Mouse (Mus musculus): ENCODE data around the gene Smarcd3. TPM values are rescaled to one million over a fixed set of nuclear protein-coding genes. Genes with fewer than 3 reads are reported as not detected.

Gene Smarcd3
- polyA plus RNA-seq, 1 experiment from 2014 or later = 15.2 TPM

GRCm38 (mm10) chr5:24602751-24603343 lies 21.4 kb downstream of the Smarcd3 start:
- Histone ChIP-seq H3K27ac (ENCODE audit: low read depth, low read length) (peak overlapping the region; percentile 62), H3K9ac (ENCODE audit: low read depth, low read length) (peak overlapping the region; percentile 68), H3K27me3 (replicated peaks; ENCODE audit: control insufficient read depth, insufficient read depth, low read length) (peaks cover 99% of the 10 kb centered on the region), H3K9me3 (ENCODE audit: control insufficient read depth, low read length) (no peaks in the 10 kb centered on the region), H3K4me1 (replicated peaks; ENCODE audit: control insufficient read depth, insufficient read depth, low read length) (peaks cover 29% of the 10 kb centered on the region), H3K4me2 (peak overlapping the region; percentile 65), H3K4me3 (ENCODE audit: low read depth, low read length) (peak overlapping the region; percentile 55), H3K36me3 (ENCODE audit: control insufficient read depth, insufficient read depth, low read length) (no peaks in the 10 kb centered on the region)
- peak; percentile 47 for ATAC-seq (replicated peaks; ENCODE audit: low FRiP score)
- 4% methylated on average over 16 of the region's 16 CpGs for WGBS
- no peak for DNase-seq (ENCODE audit: low spot score)

- Histone ChIP-seq H3K36me3 (ENCODE audit: control insufficient read depth, insufficient read depth, low read length) (no peaks in the 10 kb centered on the region), H3K4me3 (ENCODE audit: low read depth, low read length) (peak overlapping the region; percentile 55), H3K9me3 (ENCODE audit: control insufficient read depth, low read length) (no peaks in the 10 kb centered on the region), H3K27ac (ENCODE audit: low read depth, low read length) (peak overlapping the region; percentile 62), H3K27me3 (replicated peaks; ENCODE audit: control insufficient read depth, insufficient read depth, low read length) (peaks cover 94% of the 10 kb centered on the region), H3K9ac (ENCODE audit: low read depth, low read length) (peak overlapping the region; percentile 68), H3K4me1 (replicated peaks; ENCODE audit: control insufficient read depth, insufficient read depth, low read length) (peaks cover 29% of the 10 kb centered on the region), H3K4me2 (peak overlapping the region; percentile 65)
- peak; percentile 73 for DNase-seq (ENCODE audit: low spot score)
- 0 out of 2 replicates have a peak, but pooled peaks have one; percentile 8 for ATAC-seq (replicated peaks; ENCODE audit: low FRiP score)
- under 1% methylated on average over 72 of the region's 73 CpGs for WGBS
Measured at GRCm38 (mm10) chr5:24601911-24602750, 22.1 kb downstream of the Smarcd3 start.

- 2% methylated on average over 32 of the region's 33 CpGs for WGBS
- DNase-seq (ENCODE audit: low spot score) (no peak), ATAC-seq (replicated peaks; ENCODE audit: low FRiP score) (no peak)
- Histone ChIP-seq H3K27ac (ENCODE audit: low read depth, low read length) (peak overlapping the region; percentile 62), H3K4me2 (peak overlapping the region; percentile 65), H3K27me3 (replicated peaks; ENCODE audit: control insufficient read depth, insufficient read depth, low read length) (peaks cover 85% of the 10 kb centered on the region), H3K4me1 (replicated peaks; ENCODE audit: control insufficient read depth, insufficient read depth, low read length) (peaks cover 28% of the 10 kb centered on the region), H3K4me3 (ENCODE audit: low read depth, low read length) (peak overlapping the region; percentile 55), H3K36me3 (ENCODE audit: control insufficient read depth, insufficient read depth, low read length) (no peaks in the 10 kb centered on the region), H3K9ac (ENCODE audit: low read depth, low read length) (peak overlapping the region; percentile 68), H3K9me3 (ENCODE audit: control insufficient read depth, low read length) (no peaks in the 10 kb centered on the region)
Measured at GRCm38 (mm10) chr5:24601071-24601835, 23.0 kb downstream of the Smarcd3 start.

- DNase-seq (ENCODE audit: low spot score) = no peak
- H3K36me3 ChIP-seq (ENCODE audit: control insufficient read depth, insufficient read depth, low read length) = no peaks in the 10 kb centered on the region
- ATAC-seq (replicated peaks; ENCODE audit: low FRiP score) = no peak
- H3K9ac ChIP-seq (ENCODE audit: low read depth, low read length) = no peak overlapping the region
- peak overlapping the region; percentile 65 for H3K4me2 ChIP-seq
- peaks cover 22% of the 10 kb centered on the region for H3K4me1 ChIP-seq (replicated peaks; ENCODE audit: control insufficient read depth, insufficient read depth, low read length)
- H3K27me3 ChIP-seq (replicated peaks; ENCODE audit: control insufficient read depth, insufficient read depth, low read length) = peaks cover 75% of the 10 kb centered on the region
- H3K9me3 ChIP-seq (ENCODE audit: control insufficient read depth, low read length) = no peaks in the 10 kb centered on the region
- no peak overlapping the region for H3K4me3 ChIP-seq (ENCODE audit: low read depth, low read length)
- 43% methylated on average over 2 of the region's 2 CpGs for WGBS
- no peak overlapping the region for H3K27ac ChIP-seq (ENCODE audit: low read depth, low read length)
Measured at GRCm38 (mm10) chr5:24600236-24600635, 24.0 kb downstream of the Smarcd3 start.

- H3K4me1 ChIP-seq (replicated peaks; ENCODE audit: control insufficient read depth, insufficient read depth, low read length) = peaks cover 18% of the 10 kb centered on the region
- DNase-seq (ENCODE audit: low spot score) (no peak), ATAC-seq (replicated peaks; ENCODE audit: low FRiP score) (no peak)
- no peaks in the 10 kb centered on the region for H3K9me3 ChIP-seq (ENCODE audit: control insufficient read depth, low read length)
- 12% methylated on average over 8 of the region's 8 CpGs for WGBS
- H3K4me2 ChIP-seq = peak overlapping the region; percentile 85
- peaks cover 2% of the 10 kb centered on the region; the same call in 1 of the 2 replicates for H3K36me3 ChIP-seq (ENCODE audit: control insufficient read depth, insufficient read depth, low read length)
- peaks cover 64% of the 10 kb centered on the region for H3K27me3 ChIP-seq (replicated peaks; ENCODE audit: control insufficient read depth, insufficient read depth, low read length)
- H3K27ac ChIP-seq (ENCODE audit: low read depth, low read length) = no peak overlapping the region
- peak overlapping the region; percentile 53 for H3K4me3 ChIP-seq (ENCODE audit: low read depth, low read length)
- H3K9ac ChIP-seq (ENCODE audit: low read depth, low read length) = no peak overlapping the region
Measured at GRCm38 (mm10) chr5:24599137-24599536, 25.1 kb downstream of the Smarcd3 start.

- Histone ChIP-seq H3K4me3 (ENCODE audit: low read depth, low read length) (peak overlapping the region; percentile 53), H3K27me3 (replicated peaks; ENCODE audit: control insufficient read depth, insufficient read depth, low read length) (peaks cover 61% of the 10 kb centered on the region), H3K9ac (ENCODE audit: low read depth, low read length) (peak overlapping the region; percentile 48; the same call in 1 of the 2 replicates), H3K9me3 (ENCODE audit: control insufficient read depth, low read length) (no peaks in the 10 kb centered on the region), H3K4me2 (peak overlapping the region; percentile 85), H3K36me3 (ENCODE audit: control insufficient read depth, insufficient read depth, low read length) (peaks cover 2% of the 10 kb centered on the region; the same call in 1 of the 2 replicates), H3K4me1 (replicated peaks; ENCODE audit: control insufficient read depth, insufficient read depth, low read length) (peaks cover 15% of the 10 kb centered on the region), H3K27ac (ENCODE audit: low read depth, low read length) (no peak overlapping the region)
- DNase-seq (ENCODE audit: low spot score) = peak; percentile 67
- under 1% methylated on average over 31 of the region's 41 CpGs for WGBS
- peak; percentile 24 for ATAC-seq (replicated peaks; ENCODE audit: low FRiP score)
Measured at GRCm38 (mm10) chr5:24598570-24599006, 25.6 kb downstream of the Smarcd3 start.

GRCm38 (mm10) chr5:24597901-24598569 lies 26.2 kb downstream of the Smarcd3 start:
- peaks cover 2% of the 10 kb centered on the region; the same call in 1 of the 2 replicates for H3K36me3 ChIP-seq (ENCODE audit: control insufficient read depth, insufficient read depth, low read length)

More at GRCm38 (mm10) chr5:24597901-24598569, 26.2 kb downstream of the Smarcd3 start:
- H3K4me2 ChIP-seq = peak overlapping the region; percentile 85
- H3K4me1 ChIP-seq (replicated peaks; ENCODE audit: control insufficient read depth, insufficient read depth, low read length) = peaks cover 9% of the 10 kb centered on the region
- peak overlapping the region; percentile 48; the same call in 1 of the 2 replicates for H3K9ac ChIP-seq (ENCODE audit: low read depth, low read length)
- H3K27ac ChIP-seq (ENCODE audit: low read depth, low read length) = no peak overlapping the region
- WGBS = 30% methylated on average over 15 of the region's 15 CpGs
- ATAC-seq (replicated peaks; ENCODE audit: low FRiP score) = no peak
- DNase-seq (ENCODE audit: low spot score) = no peak
- peak overlapping the region; percentile 53 for H3K4me3 ChIP-seq (ENCODE audit: low read depth, low read length)
- peaks cover 57% of the 10 kb centered on the region for H3K27me3 ChIP-seq (replicated peaks; ENCODE audit: control insufficient read depth, insufficient read depth, low read length)
- H3K9me3 ChIP-seq (ENCODE audit: control insufficient read depth, low read length) = no peaks in the 10 kb centered on the region

All from liver, embryonic 11.5 days (tissue).